Comparison of ENCODE assay signal across 7 mouse cellular contexts in the genomic region with DNA sequence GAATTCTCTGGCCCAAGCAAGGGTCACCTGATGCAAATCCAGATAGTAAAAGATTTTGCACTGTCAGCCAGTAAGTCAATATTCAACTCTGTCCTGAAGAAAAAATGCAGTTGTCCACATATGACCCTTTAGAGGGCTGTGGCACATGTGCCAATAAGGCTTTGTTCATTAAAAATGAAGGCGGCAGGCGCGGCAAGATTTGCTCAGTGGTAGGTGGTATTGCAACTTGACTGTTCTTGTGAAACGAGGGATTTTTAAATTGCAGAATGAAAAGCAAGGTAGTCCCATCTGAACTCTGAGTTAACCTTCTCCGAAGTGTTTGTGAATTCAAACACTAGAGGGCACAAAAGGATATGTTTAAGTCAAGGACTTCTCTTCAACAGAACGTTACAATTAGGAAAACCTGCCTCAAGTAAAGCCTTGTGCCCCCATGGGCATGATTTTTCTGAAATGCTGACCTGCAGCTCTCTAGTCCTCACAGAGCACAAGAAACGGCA.
DNase-seq lines count a peak whose midpoint lies in the region; ATAC-seq lines count a peak whose summit lies in the region.

No protein-coding gene starts in this region.

- no peak overlapping the region for H3K27ac ChIP-seq in embryonic facial prominence, embryonic 11.5 days (replicated peaks; ENCODE audit: low read depth, low read length)
- no peak overlapping the region for H3K27ac ChIP-seq in limb, embryonic 12.5 days

- WGBS in embryonic facial prominence, embryonic 11.5 days, result 12% methylated on average over 7 of the region's 7 CpGs
- WGBS in limb, embryonic 12.5 days, result 10% methylated on average over 7 of the region's 7 CpGs

- no peak overlapping the region for H3K4me3 ChIP-seq in embryonic facial prominence, embryonic 11.5 days (ENCODE audit: low read depth, low read length)
- H3K4me3 ChIP-seq in limb, embryonic 12.5 days (replicated peaks), result no peak overlapping the region

- H3K4me2 ChIP-seq in embryonic facial prominence, embryonic 11.5 days (ENCODE audit: low read depth, low read length), result no peak overlapping the region
- 0 out of 2 replicates have a peak overlapping the region, but pooled peaks have one; percentile 19 for H3K4me2 ChIP-seq in limb, embryonic 12.5 days

- no peak for ATAC-seq in embryonic facial prominence, embryonic 11.5 days (replicated peaks; ENCODE audit: insufficient number of reproducible peaks, low FRiP score, low TSS enrichment, low read depth)
- ATAC-seq in limb, embryonic 12.5 days (ENCODE audit: insufficient number of reproducible peaks, insufficient read depth, low FRiP score, low TSS enrichment, low read depth), result no peak

- no peaks in the 10 kb centered on the region for H3K27me3 ChIP-seq in embryonic facial prominence, embryonic 11.5 days (ENCODE audit: control insufficient read depth, insufficient read depth, low read length)
- H3K27me3 ChIP-seq in limb, embryonic 12.5 days, result no peaks in the 10 kb centered on the region

- H3K9ac ChIP-seq in embryonic facial prominence, embryonic 11.5 days (replicated peaks; ENCODE audit: low read length), result no peak overlapping the region
- H3K9ac ChIP-seq in limb, embryonic 12.5 days (replicated peaks), result no peak overlapping the region

- no peaks in the 10 kb centered on the region for H3K4me1 ChIP-seq in embryonic facial prominence, embryonic 11.5 days (ENCODE audit: control insufficient read depth, insufficient read depth, low read length)
- H3K4me1 ChIP-seq in limb, embryonic 12.5 days (replicated peaks), result peaks cover 22% of the 10 kb centered on the region

- DNase-seq in left cerebral cortex, adult 11 months (ENCODE audit: low spot score), result peak; percentile 21
- DNase-seq in left cerebral cortex, adult 18-20 months (ENCODE audit: low spot score in 2 of 2), result no peak
- peak; percentile 56 for DNase-seq in ZHBTc4 (ENCODE audit: low read depth, low spot score)
- DNase-seq in embryonic facial prominence, embryonic 11.5 days (ENCODE audit: low spot score), result peak; percentile 78
- DNase-seq in skeletal muscle tissue, adult 2 months (ENCODE audit: low read depth, low spot score), result peak; percentile 25
- DNase-seq in urinary bladder, postnatal 4 days (ENCODE audit: low spot score in 2 of 2), result no peak

- no peaks in the 10 kb centered on the region for H3K9me3 ChIP-seq in embryonic facial prominence, embryonic 11.5 days (replicated peaks; ENCODE audit: control insufficient read depth, low read length)
- H3K9me3 ChIP-seq in limb, embryonic 12.5 days, result no peaks in the 10 kb centered on the region

- H3K36me3 ChIP-seq in embryonic facial prominence, embryonic 11.5 days (replicated peaks; ENCODE audit: control insufficient read depth, insufficient read depth, low read depth, low read length), result no peaks in the 10 kb centered on the region
- no peaks in the 10 kb centered on the region for H3K36me3 ChIP-seq in limb, embryonic 12.5 days

Comparison
In these comparisons a context has a peak if more than half of its experiments do, and no peak if none do; other contexts are left out.
1. DNase-seq: peak in left cerebral cortex, adult 11 months (single experiment), ZHBTc4 (single experiment), embryonic facial prominence, embryonic 11.5 days (single experiment) and skeletal muscle tissue, adult 2 months (single experiment); none in left cerebral cortex, adult 18-20 months (0 of 2) and urinary bladder, postnatal 4 days (0 of 2).